Mouse (Mus musculus) frontal cortex, postnatal 36 days (tissue): Measurements from ENCODE around the gene Pramef12.
A peak's percentile ranks its signal among the peaks of the same experiment; 100 is the strongest.
"Not testable (repeated sequence)": the region's sequence is repeated elsewhere in the genome, so short reads cannot be mapped to it uniquely, and the experiment has no call there.

ENCODE experiments used
- DNase-seq, 2 experiments: peaks; one replicate each; pipeline ENCODE4 v3.0.0; 2022; ENCODE audit warnings: low spot score in 2 of 2

The Pramef12 gene

GRCm38 (mm10) chr4:144408290-144408689, at the start of gene Pramef12:
Gene Pramef12, minus strand, starts transcription at chr4:144408464.
- DNase-seq: no peak

- no peak for DNase-seq
Measured at GRCm38 (mm10) chr4:144453217-144453616, 45.0 kb upstream of the Pramef12 start, which contains the start of gene Gm9944. Gene Gm9944, minus strand, starts transcription at chr4:144453317.

- DNase-seq: no peak
Measured at GRCm38 (mm10) chr4:144448546-144448945, 40.3 kb upstream of the Pramef12 start.

GRCm38 (mm10) chr4:144441582-144441981, 33.3 kb upstream of the Pramef12 start:
- DNase-seq: no peak

- DNase-seq: no peak
Measured at GRCm38 (mm10) chr4:144441095-144441494, 32.8 kb upstream of the Pramef12 start.

- no peak for DNase-seq
Measured at GRCm38 (mm10) chr4:144438672-144439071, 30.4 kb upstream of the Pramef12 start, which contains the start of gene 1700012P22Rik. Gene 1700012P22Rik, minus strand, starts transcription at chr4:144438772.

- no peak for DNase-seq
Measured at GRCm38 (mm10) chr4:144433216-144433615, 25.0 kb upstream of the Pramef12 start.

GRCm38 (mm10) chr4:144430723-144431122, 22.5 kb upstream of the Pramef12 start:
- DNase-seq: no peak

- DNase-seq: peak in 1 of 2 experiments; percentile 0
Measured at GRCm38 (mm10) chr4:144428868-144429267, 20.6 kb upstream of the Pramef12 start.

GRCm38 (mm10) chr4:144424590-144424989, 16.3 kb upstream of the Pramef12 start:
- DNase-seq: no peak

- DNase-seq: no peak
Measured at GRCm38 (mm10) chr4:144420644-144421043, 12.4 kb upstream of the Pramef12 start.

GRCm38 (mm10) chr4:144406261-144406660, 2.0 kb downstream of the Pramef12 start:
- DNase-seq: no peak

- DNase-seq: no peak
Measured at GRCm38 (mm10) chr4:144404456-144405086, 3.7 kb downstream of the Pramef12 start.

- no peak for DNase-seq
Measured at GRCm38 (mm10) chr4:144402712-144403111, 5.6 kb downstream of the Pramef12 start.

- DNase-seq: no peak
Measured at GRCm38 (mm10) chr4:144396316-144396715, 11.9 kb downstream of the Pramef12 start.

- DNase-seq: no peak
Measured at GRCm38 (mm10) chr4:144377911-144378310, 30.4 kb downstream of the Pramef12 start, which contains the start of gene Pramef20. Gene Pramef20, minus strand, starts transcription at chr4:144377933.

GRCm38 (mm10) chr4:144357642-144358041, 50.6 kb downstream of the Pramef12 start, which contains the start of gene Gm13119:
Gene Gm13119, plus strand, starts transcription at chr4:144357942.
- not testable (repeated sequence) for DNase-seq
